Mouse (Mus musculus) central nervous system, embryonic 11.5 days (tissue): ENCODE measurements around the gene Vwa5b2. TPM values are rescaled to one million over a fixed set of nuclear protein-coding genes. Genes with fewer than 3 reads are reported as not detected.

Experiments used
- polyA plus RNA-seq: library from polyadenylated mRNA; depleted of rRNA; stranded (reverse); fragments of >200 nt; gene quantifications from 2 replicates; pipeline ENCODE4 v1.2.3, GENCODE M21; 2012; rRNA removed

The Vwa5b2 gene
- 6.8 and 10.0 TPM in 2 replicates for polyA plus RNA-seq

GRCm38 (mm10) chr16:20589366-20589938 is at the start of gene Vwa5b2:
Gene Vwa5b2, plus strand, starts transcription at chr16:20589471.

GRCm38 (mm10) chr16:20548096-20548948 is 40.9 kb upstream of the Vwa5b2 start, which contains the start of gene Abcf3:
Gene Abcf3, plus strand, starts transcription at chr16:20548577.

GRCm38 (mm10) chr16:20611357-20612227 is 22.3 kb downstream of the Vwa5b2 start, which contains the start of the genes Eef1akmt4, Gm49333 and Alg3:
Gene Eef1akmt4, plus strand, starts transcription at chr16:20611593.
Gene Gm49333, plus strand, starts transcription at chr16:20611610.
Gene Alg3, minus strand, starts transcription at chr16:20611735.

GRCm38 (mm10) chr16:20621191-20621990 is 32.1 kb downstream of the Vwa5b2 start, which contains the start of gene Camk2n2:
Gene Camk2n2, minus strand, starts transcription at chr16:20621287.

GRCm38 (mm10) chr16:20629731-20630634 is 40.7 kb downstream of the Vwa5b2 start, which contains the start of gene Ece2:
Gene Ece2, plus strand, starts transcription at chr16:20629828.

GRCm38 (mm10) chr16:20651076-20651946 is 62.0 kb downstream of the Vwa5b2 start, which contains the start of gene Psmd2:
Gene Psmd2, plus strand, starts transcription at chr16:20651652.

Other genes starting within 250 kb of the Vwa5b2 start
- 146 and 153 TPM in 2 replicates for gene Abcc5, start 163.1 kb upstream of the Vwa5b2 start, polyA plus RNA-seq
- gene Eif2b5, start 90.7 kb upstream of the Vwa5b2 start, polyA plus RNA-seq: 63.5 and 74.4 TPM in 2 replicates
- 72.1 and 88.5 TPM in 2 replicates for gene Dvl3, start 72.5 kb upstream of the Vwa5b2 start, polyA plus RNA-seq
- gene Ap2m1, start 54.0 kb upstream of the Vwa5b2 start, polyA plus RNA-seq: 439 and 679 TPM in 2 replicates
- 56.9 and 58.1 TPM in 2 replicates for gene Abcf3, start 40.9 kb upstream of the Vwa5b2 start, polyA plus RNA-seq
- gene Eef1akmt4, start 22.1 kb downstream of the Vwa5b2 start, polyA plus RNA-seq: 15.6 and 20.6 TPM in 2 replicates
- gene Gm49333, start 22.1 kb downstream of the Vwa5b2 start, polyA plus RNA-seq: 0.23 TPM in 1 of 2 replicates, not detected in the other
- gene Alg3, start 22.3 kb downstream of the Vwa5b2 start, polyA plus RNA-seq: 21.2 and 26.8 TPM in 2 replicates
- 10.4 and 10.6 TPM in 2 replicates for gene Camk2n2, start 31.8 kb downstream of the Vwa5b2 start, polyA plus RNA-seq
- 11.9 and 13.3 TPM in 2 replicates for gene Ece2, start 40.4 kb downstream of the Vwa5b2 start, polyA plus RNA-seq
- gene Psmd2, start 62.2 kb downstream of the Vwa5b2 start, polyA plus RNA-seq: 237 and 241 TPM in 2 replicates
- gene Eif4g1, start 78.8 kb downstream of the Vwa5b2 start, polyA plus RNA-seq: 283 and 370 TPM in 2 replicates
- gene Fam131a, start 103.8 kb downstream of the Vwa5b2 start, polyA plus RNA-seq: 11.9 and 17.1 TPM in 2 replicates
- 100 and 107 TPM in 2 replicates for gene Polr2h, start 128.2 kb downstream of the Vwa5b2 start, polyA plus RNA-seq
- 42.3 and 60.2 TPM in 2 replicates for gene Clcn2, start 128.3 kb downstream of the Vwa5b2 start, polyA plus RNA-seq
- gene Chrd, start 143.7 kb downstream of the Vwa5b2 start, polyA plus RNA-seq: 10.6 and 12.0 TPM in 2 replicates
- gene Thpo, start 145.0 kb downstream of the Vwa5b2 start, polyA plus RNA-seq: 0.96 and 2.0 TPM in 2 replicates